Mouse (Mus musculus): ENCODE results near the gene Arsb. TPM values are rescaled to one million over a fixed set of nuclear protein-coding genes. Genes with fewer than 3 reads are reported as not detected.

The Arsb gene
- total RNA-seq, 1 experiment from 2014 or later, result 6.3 TPM

GRCm38 (mm10) chr13:93909847-93910246, 138.4 kb downstream of the Arsb start:
- no peak for ATAC-seq (ENCODE audit: extremely low read depth, insufficient number of reproducible peaks, low FRiP score, poor library complexity, severe bottlenecking)

- ATAC-seq (ENCODE audit: extremely low read depth, insufficient number of reproducible peaks, low FRiP score, poor library complexity, severe bottlenecking), result no peak
These were observed 139.6 kb downstream of the Arsb start for GRCm38 (mm10) chr13:93911037-93911436.

DNA sequence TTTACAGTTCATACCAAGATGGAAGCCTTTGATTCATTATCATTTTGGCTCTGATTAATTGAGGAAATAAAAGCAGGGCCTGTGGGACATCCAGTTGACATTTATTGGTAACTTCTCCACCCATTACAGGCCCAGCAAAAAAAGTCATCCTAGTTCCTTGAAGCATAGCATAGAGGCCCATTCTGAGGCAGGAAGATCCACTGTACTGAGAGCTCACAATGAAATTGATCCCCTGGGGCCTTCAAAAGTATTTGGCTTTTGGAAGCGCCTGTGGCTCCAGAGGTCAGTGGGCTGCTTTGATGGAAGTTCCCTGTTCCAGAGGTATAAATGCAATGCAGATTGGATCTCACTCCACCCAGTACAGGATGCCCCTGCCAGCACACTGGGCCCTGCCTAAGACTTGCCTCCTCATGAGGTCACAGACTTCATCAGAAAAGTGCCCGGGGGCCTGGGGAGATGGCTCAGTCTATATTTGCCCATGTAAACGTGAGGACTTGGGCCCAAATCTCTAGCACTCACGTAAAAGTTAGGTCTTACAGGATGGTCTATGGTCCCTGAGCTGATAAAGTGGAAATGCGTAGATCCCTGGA, 141.0 kb downstream of the Arsb start:
- no peak for ATAC-seq (ENCODE audit: extremely low read depth, insufficient number of reproducible peaks, low FRiP score, poor library complexity, severe bottlenecking)

DNA sequence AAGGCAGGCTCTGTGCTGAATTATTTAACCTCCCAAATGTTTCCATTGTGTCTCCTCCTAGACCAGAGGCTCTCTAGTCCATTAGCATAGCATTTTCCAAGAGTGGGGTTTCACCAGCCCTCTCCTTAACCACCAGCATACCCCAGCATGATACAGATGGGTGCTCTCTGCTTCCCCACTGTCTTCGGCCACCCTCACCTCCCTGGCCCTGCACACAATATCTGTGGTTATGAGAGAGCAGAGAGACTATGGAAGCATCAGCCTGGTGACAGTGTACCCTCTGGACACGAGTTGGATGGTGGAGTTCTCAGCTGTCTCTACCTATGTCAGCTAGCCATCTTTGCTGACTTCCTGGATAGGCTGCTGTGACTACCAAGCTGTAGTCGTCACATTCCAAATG, 142.8 kb downstream of the Arsb start:
- no peak for ATAC-seq (ENCODE audit: extremely low read depth, insufficient number of reproducible peaks, low FRiP score, poor library complexity, severe bottlenecking)

- ATAC-seq (ENCODE audit: extremely low read depth, insufficient number of reproducible peaks, low FRiP score, poor library complexity, severe bottlenecking), result no peak
These were observed 144.5 kb downstream of the Arsb start for GRCm38 (mm10) chr13:93915641-93916570.

DNA sequence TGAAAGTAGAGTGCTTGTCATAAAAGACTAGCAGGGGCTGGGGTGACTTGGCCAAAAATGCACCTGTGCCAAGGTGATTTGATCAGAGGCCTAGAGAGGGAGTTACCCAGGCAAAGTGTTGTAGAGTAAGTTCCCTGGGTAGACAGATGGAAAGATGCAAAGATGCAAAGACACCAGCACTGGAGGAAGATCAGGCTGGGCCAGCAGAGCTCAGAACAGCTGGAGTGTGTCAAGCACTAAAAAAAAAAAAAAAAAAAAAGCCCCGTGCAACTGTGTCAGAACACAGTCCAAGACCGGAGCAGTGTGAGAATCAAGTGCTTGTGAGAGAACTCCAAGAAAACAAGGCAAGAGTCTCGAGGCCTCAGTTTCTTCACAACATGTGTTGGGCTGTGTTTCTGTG, 148.1 kb downstream of the Arsb start:
- no peak for ATAC-seq (ENCODE audit: extremely low read depth, insufficient number of reproducible peaks, low FRiP score, poor library complexity, severe bottlenecking)

- ATAC-seq (ENCODE audit: extremely low read depth, insufficient number of reproducible peaks, low FRiP score, poor library complexity, severe bottlenecking), result no peak
These were observed 148.8 kb downstream of the Arsb start for GRCm38 (mm10) chr13:93920080-93920785.

DNA sequence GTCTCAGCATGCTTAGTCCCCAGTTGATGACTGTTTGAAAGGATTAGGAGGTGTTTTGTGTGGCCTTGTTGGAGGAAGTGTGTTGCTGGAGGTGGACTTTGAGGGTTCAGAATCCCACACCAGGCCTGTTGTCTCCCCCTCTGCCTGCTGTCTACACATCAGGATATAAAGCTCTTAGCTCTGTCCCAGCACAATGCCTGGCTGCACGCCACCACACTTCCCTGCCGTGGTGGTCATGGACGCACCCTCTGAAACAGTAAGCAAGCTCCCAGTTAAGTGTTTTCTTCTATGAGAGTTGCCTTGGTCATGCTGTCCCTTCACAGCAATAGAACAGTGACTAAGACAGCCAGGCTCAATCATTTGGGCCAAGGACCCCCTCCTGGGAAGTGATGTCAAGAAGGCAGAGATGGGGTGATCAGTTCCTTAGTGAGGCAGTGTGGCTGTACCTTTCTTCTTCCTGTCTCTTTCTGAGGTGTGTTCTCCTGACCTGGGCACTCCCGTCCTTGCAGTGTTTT, 149.4 kb downstream of the Arsb start:
- ATAC-seq (ENCODE audit: extremely low read depth, insufficient number of reproducible peaks, low FRiP score, poor library complexity, severe bottlenecking), result no peak

- no peak for ATAC-seq (ENCODE audit: extremely low read depth, insufficient number of reproducible peaks, low FRiP score, poor library complexity, severe bottlenecking)
These were observed 150.6 kb downstream of the Arsb start for GRCm38 (mm10) chr13:93921831-93922565.

DNA sequence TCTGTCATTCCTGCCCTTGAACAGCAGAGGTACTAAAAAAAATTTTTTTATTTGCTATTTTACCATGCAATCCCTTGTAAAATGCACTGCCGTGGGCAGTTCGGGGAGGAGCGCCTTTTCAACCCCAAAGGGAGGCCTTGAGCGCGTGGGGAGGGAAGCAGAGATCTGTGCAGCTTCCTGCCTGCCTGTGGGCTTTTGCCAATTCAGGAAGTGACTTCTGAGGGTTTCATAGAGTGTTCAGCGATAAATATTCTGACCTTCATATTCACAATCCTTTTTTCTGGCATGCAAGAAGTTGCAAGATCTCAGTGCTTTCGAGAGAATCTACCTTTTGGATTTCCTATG, 151.1 kb downstream of the Arsb start:
- ATAC-seq (ENCODE audit: extremely low read depth, insufficient number of reproducible peaks, low FRiP score, poor library complexity, severe bottlenecking), result no peak

- no peak for ATAC-seq (ENCODE audit: extremely low read depth, insufficient number of reproducible peaks, low FRiP score, poor library complexity, severe bottlenecking)
These were observed 153.5 kb downstream of the Arsb start for GRCm38 (mm10) chr13:93924735-93925432.

GRCm38 (mm10) chr13:93930561-93931340, 159.3 kb downstream of the Arsb start:
- ATAC-seq (ENCODE audit: extremely low read depth, insufficient number of reproducible peaks, low FRiP score, poor library complexity, severe bottlenecking), result no peak

GRCm38 (mm10) chr13:93936455-93936854, 165.0 kb downstream of the Arsb start:
- ATAC-seq (ENCODE audit: extremely low read depth, insufficient number of reproducible peaks, low FRiP score, poor library complexity, severe bottlenecking), result no peak

GRCm38 (mm10) chr13:93938118-93938517, 166.7 kb downstream of the Arsb start:
- ATAC-seq (ENCODE audit: extremely low read depth, insufficient number of reproducible peaks, low FRiP score, poor library complexity, severe bottlenecking), result no peak

DNA sequence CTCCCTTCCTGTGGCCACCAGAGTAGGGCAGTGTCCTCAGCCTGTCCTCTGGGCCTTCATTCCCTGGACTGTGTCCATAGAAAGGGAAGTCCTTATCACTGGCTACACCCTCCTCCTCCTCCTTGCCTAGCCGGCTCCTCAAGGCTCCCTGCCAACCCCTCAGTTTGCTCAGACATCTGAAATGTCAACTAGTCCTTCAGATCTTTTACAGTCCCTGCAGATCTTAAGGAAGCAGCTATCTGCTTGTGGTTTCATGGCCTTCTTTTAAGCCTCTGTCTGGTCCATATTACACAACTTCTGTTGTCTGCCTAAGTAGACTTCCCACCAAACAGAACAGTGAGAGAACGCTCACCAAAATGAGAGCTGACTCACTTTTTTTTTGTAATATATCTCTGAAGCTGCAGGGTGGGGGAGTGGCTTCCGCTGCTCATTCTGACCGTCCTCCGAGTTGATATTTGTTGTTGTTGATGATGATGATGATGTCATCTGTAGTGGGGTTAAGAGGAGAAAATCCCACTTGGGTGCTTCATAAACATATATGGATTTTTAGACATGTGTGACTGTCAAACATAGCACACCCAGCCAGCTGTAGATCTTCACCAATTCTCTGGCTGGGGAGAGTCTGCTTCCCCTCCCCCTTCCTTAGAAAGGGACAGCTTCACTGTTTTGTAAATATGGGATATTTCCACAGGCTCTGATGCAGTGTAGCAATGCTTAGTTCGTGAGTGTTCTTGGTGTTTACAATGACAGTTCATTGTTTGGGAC, 168.1 kb downstream of the Arsb start:
- 0 out of 2 replicates have a peak, but pooled peaks have one; percentile 29 for ATAC-seq (ENCODE audit: extremely low read depth, insufficient number of reproducible peaks, low FRiP score, poor library complexity, severe bottlenecking)

- no peak for ATAC-seq (ENCODE audit: extremely low read depth, insufficient number of reproducible peaks, low FRiP score, poor library complexity, severe bottlenecking)
These were observed 169.5 kb downstream of the Arsb start for GRCm38 (mm10) chr13:93940742-93941531.
